Mouse (Mus musculus): ENCODE measurements around the gene Abca8a. TPM values are rescaled to one million over a fixed set of nuclear protein-coding genes. Genes with fewer than 3 reads are reported as not detected.
A peak's percentile ranks its signal among the peaks of the same experiment; 100 is the strongest.

Abca8a gene
- total RNA-seq (2014; rRNA removed) (0.71 and 8.3 TPM in 2 replicates), polyA plus RNA-seq (2015; fragmentation: Nextera tagmentation; extraction: Ambion mirVana) (0.37 and 0.39 TPM in 2 replicates)

GRCm38 (mm10) chr11:110095858-110096257 lies at the start of gene Abca8a:
TSS of gene Abca8a (minus strand) at chr11:110095978.
- Histone ChIP-seq H3K27me3 (ENCODE audit: insufficient read depth, low read length) (no peaks in the 10 kb centered on the region), H3K27ac (ENCODE audit: low read depth, low read length) (no peak within 1 kb of the TSS), H3K36me3 (ENCODE audit: insufficient read depth, low read length) (no peaks in the 10 kb centered on the region), H3K4me2 (ENCODE audit: low read depth, low read length, poor library complexity, severe bottlenecking) (no peak within 1 kb of the TSS), H3K4me3 (ENCODE audit: low read depth, low read length) (no peak within 1 kb of the TSS), H3K9ac (replicated peaks; ENCODE audit: low read length, poor library complexity, severe bottlenecking) (no peak within 1 kb of the TSS), H3K4me1 (ENCODE audit: insufficient read depth, low read length) (no peaks in the 10 kb centered on the region), H3K9me3 (ENCODE audit: low read length) (no peaks in the 10 kb centered on the region)
- no peak for TF ChIP-seq CTCF (IDR thresholded peaks at IDR 0.05)
- peak; percentile 6 for DNase-seq (ENCODE audit: low spot score)
- ATAC-seq (ENCODE audit: low FRiP score) = no peak
- WGBS = 80% methylated on average over 5 of the region's 5 CpGs

GRCm38 (mm10) chr11:110145421-110145820 lies 49.6 kb upstream of the Abca8a start:
- Histone ChIP-seq H3K9ac (replicated peaks; ENCODE audit: low read length, poor library complexity, severe bottlenecking) (no peak overlapping the region), H3K9me3 (ENCODE audit: low read length) (no peaks in the 10 kb centered on the region), H3K4me2 (ENCODE audit: low read depth, low read length, poor library complexity, severe bottlenecking) (no peak overlapping the region), H3K4me3 (ENCODE audit: low read depth, low read length) (no peak overlapping the region), H3K27me3 (ENCODE audit: insufficient read depth, low read length) (no peaks in the 10 kb centered on the region), H3K36me3 (ENCODE audit: insufficient read depth, low read length) (no peaks in the 10 kb centered on the region), H3K27ac (ENCODE audit: low read depth, low read length) (no peak overlapping the region), H3K4me1 (ENCODE audit: insufficient read depth, low read length) (no peaks in the 10 kb centered on the region)
- 90% methylated on average over 11 of the region's 11 CpGs for WGBS
- TF ChIP-seq CTCF (IDR thresholded peaks at IDR 0.05) = no peak
- DNase-seq (ENCODE audit: low spot score) (no peak), ATAC-seq (ENCODE audit: low FRiP score) (no peak)

- Histone ChIP-seq H3K27ac (ENCODE audit: low read depth, low read length) (no peak overlapping the region), H3K9me3 (ENCODE audit: low read length) (no peaks in the 10 kb centered on the region), H3K4me2 (ENCODE audit: low read depth, low read length, poor library complexity, severe bottlenecking) (no peak overlapping the region), H3K4me3 (ENCODE audit: low read depth, low read length) (no peak overlapping the region), H3K4me1 (ENCODE audit: insufficient read depth, low read length) (no peaks in the 10 kb centered on the region), H3K9ac (replicated peaks; ENCODE audit: low read length, poor library complexity, severe bottlenecking) (no peak overlapping the region), H3K36me3 (ENCODE audit: insufficient read depth, low read length) (no peaks in the 10 kb centered on the region), H3K27me3 (ENCODE audit: insufficient read depth, low read length) (no peaks in the 10 kb centered on the region)
- ATAC-seq (ENCODE audit: low FRiP score) = no peak
- TF ChIP-seq CTCF (IDR thresholded peaks at IDR 0.05) = no peak
- 81% methylated on average over 5 of the region's 5 CpGs for WGBS
- DNase-seq (ENCODE audit: low spot score) = no peak
Observed at GRCm38 (mm10) chr11:110130760-110131159, 35.0 kb upstream of the Abca8a start.

GRCm38 (mm10) chr11:110111137-110111536 lies 15.4 kb upstream of the Abca8a start:
- Histone ChIP-seq H3K4me1 (ENCODE audit: insufficient read depth, low read length) (no peaks in the 10 kb centered on the region), H3K36me3 (ENCODE audit: insufficient read depth, low read length) (no peaks in the 10 kb centered on the region), H3K27me3 (ENCODE audit: insufficient read depth, low read length) (no peaks in the 10 kb centered on the region), H3K4me2 (ENCODE audit: low read depth, low read length, poor library complexity, severe bottlenecking) (no peak overlapping the region), H3K9me3 (ENCODE audit: low read length) (no peaks in the 10 kb centered on the region), H3K27ac (ENCODE audit: low read depth, low read length) (no peak overlapping the region), H3K4me3 (ENCODE audit: low read depth, low read length) (no peak overlapping the region), H3K9ac (replicated peaks; ENCODE audit: low read length, poor library complexity, severe bottlenecking) (no peak overlapping the region)
- whole genome bisulfite sequencing = 58% methylated on average over 4 of the region's 4 CpGs
- ATAC-seq (ENCODE audit: low FRiP score) (no peak), DNase-seq (ENCODE audit: low spot score) (peak; percentile 58)
- peak; percentile 84 for TF ChIP-seq CTCF (IDR thresholded peaks at IDR 0.05)

GRCm38 (mm10) chr11:110101437-110101836 lies 5.7 kb upstream of the Abca8a start:
- no peak overlapping the region for H3K4me3 ChIP-seq (ENCODE audit: low read depth, low read length)
- H3K27ac ChIP-seq (ENCODE audit: low read depth, low read length) = no peak overlapping the region
- H3K27me3 ChIP-seq (ENCODE audit: insufficient read depth, low read length) = no peaks in the 10 kb centered on the region
- no peak for TF ChIP-seq CTCF (IDR thresholded peaks at IDR 0.05)
- 84% methylated on average over 7 of the region's 7 CpGs for WGBS
- H3K36me3 ChIP-seq (ENCODE audit: insufficient read depth, low read length) = no peaks in the 10 kb centered on the region
- H3K4me2 ChIP-seq (ENCODE audit: low read depth, low read length, poor library complexity, severe bottlenecking) = no peak overlapping the region
- H3K4me1 ChIP-seq (ENCODE audit: insufficient read depth, low read length) = no peaks in the 10 kb centered on the region
- H3K9ac ChIP-seq (replicated peaks; ENCODE audit: low read length, poor library complexity, severe bottlenecking) = no peak overlapping the region
- H3K9me3 ChIP-seq (ENCODE audit: low read length) = no peaks in the 10 kb centered on the region
- DNase-seq (ENCODE audit: low spot score) = no peak
- no peak for ATAC-seq (ENCODE audit: low FRiP score)

- no peak for ATAC-seq (ENCODE audit: low FRiP score)
- no peaks in the 10 kb centered on the region for H3K9me3 ChIP-seq (ENCODE audit: low read length)
- no peak overlapping the region for H3K27ac ChIP-seq (ENCODE audit: low read depth, low read length)
- no peak overlapping the region for H3K4me2 ChIP-seq (ENCODE audit: low read depth, low read length, poor library complexity, severe bottlenecking)
- TF ChIP-seq CTCF (IDR thresholded peaks at IDR 0.05) = no peak
- H3K9ac ChIP-seq (replicated peaks; ENCODE audit: low read length, poor library complexity, severe bottlenecking) = no peak overlapping the region
- WGBS = 83% methylated on average over 4 of the region's 4 CpGs
- H3K27me3 ChIP-seq (ENCODE audit: insufficient read depth, low read length) = no peaks in the 10 kb centered on the region
- H3K36me3 ChIP-seq (ENCODE audit: insufficient read depth, low read length) = no peaks in the 10 kb centered on the region
- no peak overlapping the region for H3K4me3 ChIP-seq (ENCODE audit: low read depth, low read length)
- DNase-seq (ENCODE audit: low spot score) = no peak
- no peaks in the 10 kb centered on the region for H3K4me1 ChIP-seq (ENCODE audit: insufficient read depth, low read length)
Observed at GRCm38 (mm10) chr11:110098901-110099300, 3.1 kb upstream of the Abca8a start.
